Mouse (Mus musculus) WW6 (cell line): Measurements from ENCODE around the gene Tapbp.
"Not testable (repeated sequence)": the region's sequence is repeated elsewhere in the genome, so short reads cannot be mapped to it uniquely, and the experiment has no call there.

Experiments
- DNase-seq: peaks from one replicate; pipeline ENCODE4 v3.0.0-alpha.2; 2013; ENCODE audit warnings: low read depth, low spot score

Gene Tapbp

DNA sequence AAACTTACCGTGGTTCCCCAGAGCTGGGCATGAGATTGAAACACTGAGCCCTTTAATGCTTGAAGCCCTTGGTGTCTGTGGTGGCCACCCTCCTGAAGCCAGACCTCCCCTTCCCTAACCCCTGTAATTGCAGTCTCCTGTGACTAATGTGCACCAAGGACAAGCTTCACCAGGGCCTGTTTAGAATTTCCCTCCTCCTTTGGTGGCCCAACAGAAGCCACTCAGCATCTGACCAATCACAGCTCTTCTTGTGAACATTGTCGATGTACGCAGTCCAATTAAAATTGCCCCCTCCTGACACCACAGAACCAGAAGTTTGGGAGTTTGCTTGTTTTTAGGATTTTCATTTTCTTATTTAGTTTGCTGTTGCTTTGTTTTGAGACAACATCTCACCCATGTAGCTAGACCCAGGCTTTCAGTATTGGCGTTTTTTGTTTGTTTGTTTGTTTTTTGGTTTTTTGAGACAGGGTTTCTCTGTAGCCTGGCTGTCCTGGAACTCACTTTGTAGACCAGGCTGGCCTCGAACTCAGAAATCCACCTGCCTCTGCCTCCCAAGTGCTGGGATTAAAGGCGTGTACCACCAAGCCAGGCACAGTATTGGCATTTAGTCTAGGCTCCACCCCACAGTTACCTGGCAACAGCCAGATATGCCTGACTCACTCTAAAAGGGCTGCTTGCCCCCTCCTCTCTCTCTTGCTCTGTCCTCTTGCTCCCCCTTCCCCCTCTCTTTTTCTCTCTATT is 11.6 kb upstream of the Tapbp start:
- not testable (repeated sequence) for DNase-seq

- DNase-seq = not testable (repeated sequence)
These were observed 10.9 kb upstream of the Tapbp start, which contains the start of gene Platr17 for GRCm38 (mm10) chr17:33904835-33905234. Platr17 (plus strand) TSS chr17:33905135.

DNA sequence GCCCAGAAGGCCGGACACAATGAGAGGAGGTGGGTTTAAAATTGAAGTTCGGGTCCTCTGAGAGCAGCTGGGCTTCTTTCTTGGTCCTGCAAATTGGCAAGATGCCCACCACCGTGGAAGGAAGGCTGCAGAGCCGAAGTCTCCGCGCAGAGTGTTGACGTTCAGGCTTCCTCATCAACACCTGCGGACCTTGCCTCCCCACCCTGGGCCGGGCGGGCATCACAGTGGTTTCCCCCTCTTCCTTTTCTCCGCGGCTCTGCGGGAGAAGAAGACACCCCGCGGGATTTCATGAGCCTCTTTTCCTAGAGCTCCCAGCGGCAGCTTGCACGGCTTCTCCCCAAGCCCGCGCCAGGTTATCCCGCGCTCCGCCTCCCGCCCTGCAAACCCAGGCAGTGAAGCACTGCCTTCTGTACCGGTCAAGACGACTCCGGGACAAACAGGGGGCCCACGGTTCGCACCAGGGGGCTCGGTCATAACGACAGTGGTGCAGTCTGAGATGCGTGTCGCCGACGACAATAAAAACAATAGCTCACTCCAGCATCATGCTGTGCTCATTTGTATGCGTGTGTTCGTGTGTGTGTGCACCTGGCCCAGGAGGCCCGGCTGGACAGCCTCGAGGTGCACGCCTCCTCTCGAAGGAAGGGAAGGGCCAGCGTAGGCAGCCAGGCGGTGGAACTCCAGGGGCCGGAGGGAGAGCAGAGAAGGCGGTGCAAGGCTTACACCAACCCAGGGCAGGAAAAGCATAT is 7.2 kb upstream of the Tapbp start:
- DNase-seq = no peak

DNA sequence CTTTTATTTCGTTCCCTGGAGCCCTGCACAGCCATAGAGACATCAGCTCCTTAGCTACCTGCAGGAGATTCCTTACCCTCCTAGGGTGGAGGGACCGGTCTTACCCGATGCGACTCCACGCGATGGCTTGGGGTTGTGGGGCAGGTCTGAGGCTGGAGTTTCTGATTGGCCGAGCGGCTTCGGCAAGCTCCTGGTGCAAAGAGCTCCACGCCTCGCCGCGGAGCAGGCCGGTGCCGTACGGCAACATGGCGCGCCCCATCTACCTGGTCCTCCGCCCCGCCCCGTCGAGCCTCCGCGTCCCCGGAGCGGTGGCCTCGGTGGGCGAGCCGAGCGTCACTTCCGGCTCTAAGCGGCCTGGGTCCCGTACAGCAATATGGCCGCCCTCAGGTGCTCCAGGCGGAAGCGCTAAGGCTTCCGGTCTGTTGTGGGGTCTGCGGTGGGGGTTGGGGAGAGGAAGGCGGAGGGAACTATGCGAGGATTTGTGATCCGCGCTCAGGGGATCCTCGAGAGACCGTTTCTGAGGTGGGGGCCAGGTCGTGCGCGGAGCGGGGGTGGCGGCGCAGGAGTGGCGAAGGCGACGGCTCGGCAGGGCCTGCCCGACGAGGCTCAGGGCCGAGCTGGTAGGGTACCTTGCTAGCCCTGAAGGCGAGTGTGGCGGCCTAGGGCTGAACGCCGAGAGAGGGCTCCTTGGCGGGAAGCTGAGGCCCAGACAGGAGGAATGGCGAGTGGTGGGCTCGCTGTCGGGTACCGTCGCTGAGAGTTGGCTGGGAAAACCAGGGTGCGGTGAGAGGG is 6.4 kb upstream of the Tapbp start, which contains the start of gene Daxx:
Gene Daxx (plus strand): TSS at position 338 of the 792 bp plus-strand sequence.
- DNase-seq = peak; percentile 98

- no peak for DNase-seq
These were observed 5.8 kb upstream of the Tapbp start for GRCm38 (mm10) chr17:33909869-33910250.

DNA sequence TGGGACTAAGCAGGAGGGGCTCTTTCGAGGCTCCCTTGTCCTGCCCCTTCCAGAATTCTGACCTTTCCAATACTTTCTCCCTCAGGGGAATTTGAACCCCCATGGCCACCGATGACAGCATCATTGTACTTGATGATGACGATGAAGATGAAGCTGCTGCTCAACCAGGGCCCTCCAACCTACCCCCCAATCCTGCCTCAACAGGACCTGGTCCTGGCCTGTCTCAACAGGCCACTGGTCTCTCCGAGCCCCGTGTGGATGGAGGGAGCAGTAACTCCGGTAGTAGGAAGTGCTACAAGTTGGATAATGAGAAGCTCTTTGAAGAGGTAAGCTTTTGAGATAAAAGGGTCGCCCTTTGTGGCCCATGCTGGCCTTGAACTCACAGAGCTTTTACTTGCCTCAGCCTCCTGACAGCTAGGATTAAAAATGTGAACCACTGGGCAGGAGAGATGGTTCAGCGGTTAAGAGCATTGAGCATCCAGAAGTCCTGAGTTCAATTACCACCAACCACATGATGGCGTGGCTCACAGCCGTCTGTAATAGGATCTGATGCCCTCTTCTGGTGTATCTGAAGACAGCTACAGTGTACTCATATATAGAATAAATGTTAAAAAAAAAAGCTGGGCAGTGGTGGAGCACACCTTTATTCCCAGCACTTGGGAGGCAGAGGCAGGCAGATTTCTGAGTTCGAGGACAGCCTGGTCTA is 5.2 kb upstream of the Tapbp start:
- DNase-seq = no peak

- no peak for DNase-seq
These were observed 4.5 kb upstream of the Tapbp start for GRCm38 (mm10) chr17:33911052-33911812.

GRCm38 (mm10) chr17:33911813-33912414 is 3.8 kb upstream of the Tapbp start:
- no peak for DNase-seq

DNA sequence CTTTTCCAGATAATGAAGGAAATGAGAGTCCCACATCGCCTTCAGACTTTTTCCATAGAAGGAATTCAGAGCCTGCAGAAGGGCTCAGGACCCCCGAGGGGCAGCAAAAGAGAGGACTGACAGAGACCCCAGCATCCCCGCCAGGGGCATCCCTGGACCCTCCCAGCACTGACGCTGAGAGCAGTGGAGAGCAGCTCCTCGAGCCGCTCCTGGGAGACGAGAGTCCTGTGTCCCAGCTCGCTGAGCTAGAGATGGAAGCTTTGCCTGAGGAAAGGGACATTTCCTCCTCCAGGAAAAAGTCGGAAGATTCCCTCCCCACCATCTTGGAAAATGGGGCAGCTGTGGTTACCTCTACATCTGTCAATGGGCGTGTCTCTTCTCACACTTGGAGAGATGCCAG is 2.4 kb upstream of the Tapbp start:
- no peak for DNase-seq

GRCm38 (mm10) chr17:33913905-33914304 is 1.8 kb upstream of the Tapbp start:
- DNase-seq = no peak

DNA sequence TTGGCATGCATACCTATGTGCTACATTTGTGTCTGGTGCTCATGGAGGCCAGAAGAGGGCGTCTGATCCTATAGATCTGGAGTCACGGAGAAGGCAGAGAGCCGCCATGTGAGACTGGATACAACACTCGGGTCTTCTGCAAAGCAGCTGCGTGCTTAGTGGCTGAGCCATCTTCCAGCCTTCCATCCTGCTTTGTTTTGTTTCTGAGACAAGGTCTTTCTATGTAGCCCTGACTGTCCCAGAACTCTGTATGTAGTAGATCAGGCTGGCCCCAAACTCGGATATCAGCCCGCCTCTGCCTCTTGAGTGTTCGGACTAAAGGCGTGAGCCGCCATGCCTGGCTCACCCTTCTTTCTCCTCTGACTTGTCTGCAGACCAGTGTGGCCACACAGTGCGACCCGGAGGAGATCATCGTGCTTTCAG is 719 bp upstream of the Tapbp start:
- DNase-seq = no peak

GRCm38 (mm10) chr17:33916294-33916693 is 595 bp downstream of the Tapbp start:
- no peak for DNase-seq

DNA sequence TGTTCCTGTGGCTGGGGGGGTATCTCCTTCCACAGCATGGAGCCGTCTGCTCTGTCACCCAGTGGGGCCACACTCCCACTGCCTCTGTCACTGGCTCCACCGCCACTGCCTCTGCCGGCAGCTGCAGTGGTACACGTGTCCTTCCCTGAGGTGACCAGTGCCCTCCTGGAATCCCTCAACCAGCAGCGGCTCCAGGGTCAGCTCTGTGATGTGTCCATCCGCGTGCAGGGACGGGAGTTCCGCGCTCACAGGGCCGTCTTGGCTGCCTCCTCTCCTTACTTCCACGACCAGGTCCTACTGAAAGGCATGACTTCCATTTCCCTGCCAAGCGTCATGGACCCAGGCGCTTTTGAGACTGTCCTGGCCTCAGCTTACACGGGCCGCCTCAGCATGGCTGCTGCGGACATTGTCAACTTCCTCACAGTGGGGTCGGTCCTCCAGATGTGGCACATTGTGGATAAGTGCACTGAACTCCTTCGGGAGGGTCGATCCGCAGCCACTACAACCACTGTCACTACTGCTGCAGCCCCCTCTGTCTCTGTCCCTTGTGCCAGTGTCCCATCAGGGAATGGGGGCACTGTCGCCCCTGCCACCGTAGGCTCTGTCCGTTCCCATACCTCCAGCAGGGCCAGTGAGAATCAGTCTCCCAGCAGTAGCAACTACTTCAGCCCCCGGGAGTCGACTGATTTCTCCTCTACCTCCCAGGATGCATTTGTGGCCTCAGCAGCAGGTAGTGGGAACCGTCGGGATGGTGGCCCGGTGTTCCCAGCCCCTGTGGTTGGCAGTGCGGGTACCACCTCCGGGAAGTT is 1.4 kb downstream of the Tapbp start:
- DNase-seq = no peak

DNA sequence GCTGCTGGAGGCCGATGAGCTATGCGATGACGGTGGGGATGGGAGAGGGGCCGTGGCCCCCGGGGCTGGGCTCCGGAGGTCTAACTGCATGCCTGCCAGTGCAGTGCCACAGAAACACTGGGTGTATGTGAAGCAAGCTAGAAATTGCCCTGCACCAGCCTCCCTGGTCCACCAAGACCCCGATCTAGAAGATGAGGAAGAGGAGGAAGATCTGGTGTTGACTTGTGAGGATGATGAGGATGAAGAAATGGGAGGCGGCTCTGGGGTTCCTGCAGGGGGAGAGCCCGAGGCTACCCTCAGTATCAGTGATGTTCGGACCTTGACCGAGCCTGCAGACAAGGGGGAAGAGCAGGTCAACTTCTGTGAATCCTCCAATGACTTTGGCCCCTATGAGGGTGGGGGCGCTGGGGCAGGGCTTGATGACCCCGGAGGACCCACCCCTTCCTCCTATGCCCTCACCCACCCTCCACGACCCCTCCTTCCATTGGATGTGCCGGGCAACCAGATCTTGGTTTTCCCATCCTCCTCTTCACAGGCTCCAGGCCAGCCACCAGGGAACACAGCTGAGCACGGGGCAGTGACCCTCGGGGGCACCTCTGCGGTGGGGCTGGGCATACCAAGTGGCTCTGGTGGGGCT is 2.1 kb downstream of the Tapbp start:
- no peak for DNase-seq

- no peak for DNase-seq
These were observed 2.8 kb downstream of the Tapbp start for GRCm38 (mm10) chr17:33918293-33919203.

DNA sequence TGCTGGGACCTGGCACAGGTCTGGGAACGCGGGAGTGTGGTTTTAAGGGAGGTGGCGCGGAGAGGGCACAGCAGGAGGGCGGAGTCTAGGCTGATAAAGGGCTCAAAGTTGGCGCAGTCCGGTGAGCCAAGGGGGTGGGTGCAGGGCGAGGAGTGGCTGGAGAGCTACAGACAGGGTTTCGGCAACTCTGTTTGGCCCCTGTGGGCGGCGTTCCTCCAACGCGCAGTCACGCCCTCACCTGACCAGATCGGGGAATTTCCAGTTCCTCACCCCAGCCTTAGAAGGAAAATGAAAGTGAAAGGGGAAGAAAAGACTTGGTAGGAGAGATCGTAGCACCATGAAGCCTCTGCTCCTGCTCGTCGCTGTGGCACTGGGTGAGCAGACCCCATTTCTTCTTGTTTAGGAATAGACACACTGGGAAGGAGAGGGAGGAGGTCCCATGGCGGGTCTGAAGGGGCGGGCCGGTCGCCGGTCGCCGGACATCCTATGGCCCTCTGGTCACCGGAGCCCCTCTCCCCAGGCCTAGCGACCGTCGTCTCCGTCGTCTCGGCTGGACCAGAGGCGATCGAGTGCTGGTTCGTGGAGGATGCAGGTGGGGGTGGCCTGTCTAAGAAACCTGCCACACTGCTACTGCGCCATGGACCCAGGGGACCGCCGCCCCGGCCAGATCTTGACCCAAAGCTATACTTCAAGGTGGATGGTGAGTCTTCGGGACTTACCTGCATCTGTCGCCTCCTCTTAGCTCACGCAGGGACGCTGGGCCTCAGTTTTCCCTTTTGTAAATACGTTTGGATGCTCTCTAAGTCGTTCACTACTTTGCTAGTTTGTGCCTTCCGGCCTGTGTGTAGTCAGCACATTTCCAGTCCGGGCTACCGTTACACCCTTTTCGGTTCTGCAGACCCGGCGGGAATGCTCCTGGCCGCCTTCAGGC is 3.9 kb downstream of the Tapbp start:
- DNase-seq = no peak
